Mouse (Mus musculus) kidney, adult 8-10 months (tissue): ENCODE measurements around the gene Malsu1.

Source experiments
- DNase-seq, 2 experiments: peaks; one replicate each; pipeline ENCODE4 v3.0.0; 2022

Gene Malsu1

DNA sequence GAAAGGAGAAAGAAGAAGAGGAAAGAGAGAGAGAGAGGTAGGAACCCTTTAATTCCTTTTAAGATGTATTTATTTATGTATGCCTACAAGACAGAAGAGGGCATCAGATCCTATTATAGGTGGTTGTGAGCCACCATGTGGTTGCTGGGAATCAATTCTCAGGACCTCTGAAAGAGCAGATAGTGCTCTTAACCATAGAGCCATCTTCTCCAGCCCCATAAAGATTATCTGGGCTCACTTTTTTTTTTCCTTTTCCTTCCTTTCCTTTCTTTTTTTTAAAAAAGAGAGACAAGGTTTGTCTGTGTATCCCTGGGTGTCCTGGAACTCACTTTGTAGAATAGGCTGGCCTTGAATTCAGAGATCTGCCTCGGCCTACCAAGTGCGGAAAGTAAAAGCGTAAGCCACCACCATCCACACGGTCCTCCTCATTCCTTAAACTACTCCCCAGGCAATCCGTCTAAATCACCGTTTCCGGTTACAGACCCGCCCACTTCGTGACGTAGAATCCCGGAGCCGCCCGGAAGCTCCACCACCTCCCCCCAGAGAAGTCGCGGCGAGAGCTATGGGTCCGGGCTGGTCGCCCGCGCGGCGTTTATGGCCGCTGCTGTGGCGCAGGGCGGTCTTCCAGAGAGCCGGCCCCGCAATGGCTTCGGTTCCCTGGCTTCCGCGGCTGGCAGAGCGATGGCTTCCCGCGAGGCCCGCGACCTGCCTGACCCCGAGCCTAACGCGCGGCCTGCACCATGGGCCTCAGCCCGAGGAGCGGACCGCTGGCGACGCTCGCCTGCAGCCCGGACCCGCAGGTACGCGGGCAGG, at the start of gene Malsu1:
Gene Malsu1 (plus strand): TSS at position 492 of the 813 bp plus-strand sequence.
- DNase-seq = peak; percentile 93 to 97

DNA sequence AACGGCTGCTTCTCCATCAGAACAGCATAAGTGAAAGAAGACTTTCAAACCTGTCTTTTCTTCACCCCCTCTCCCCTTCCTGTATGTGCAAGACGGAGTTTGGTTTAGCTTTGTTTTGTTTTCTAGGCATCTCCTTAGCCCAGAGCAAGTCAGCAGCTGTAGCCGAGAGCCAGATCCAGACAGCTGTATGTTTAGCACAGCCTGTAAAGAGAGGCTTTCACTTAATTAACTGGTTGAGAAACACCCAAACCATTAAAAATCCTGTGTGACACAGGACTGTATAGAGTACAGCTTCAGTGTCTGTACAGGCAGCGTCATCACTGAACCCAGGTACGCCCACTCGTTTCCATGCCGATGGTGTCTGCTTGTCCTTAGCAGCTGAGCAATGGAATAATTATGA, 48.3 kb upstream of the Malsu1 start:
- no peak for DNase-seq

DNA sequence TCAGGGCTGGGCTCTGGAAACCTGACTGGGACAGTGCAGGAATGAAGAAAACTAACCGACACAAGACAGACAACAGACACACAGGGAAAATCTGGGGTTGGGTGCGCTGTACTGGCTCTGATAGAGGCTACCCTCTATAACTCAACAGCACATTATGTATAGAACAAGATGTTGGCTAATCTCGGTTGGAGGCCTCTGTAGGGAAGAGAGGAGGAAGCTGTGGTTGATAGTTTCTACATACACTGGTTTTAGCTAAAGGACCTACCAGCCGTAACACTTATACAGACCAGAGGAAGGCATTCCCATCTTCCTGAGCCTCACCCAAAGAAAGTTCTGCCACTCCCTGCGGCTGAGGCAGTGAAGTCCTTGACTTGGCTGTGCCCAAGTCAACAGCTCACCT, 47.1 kb upstream of the Malsu1 start:
- no peak for DNase-seq

DNA sequence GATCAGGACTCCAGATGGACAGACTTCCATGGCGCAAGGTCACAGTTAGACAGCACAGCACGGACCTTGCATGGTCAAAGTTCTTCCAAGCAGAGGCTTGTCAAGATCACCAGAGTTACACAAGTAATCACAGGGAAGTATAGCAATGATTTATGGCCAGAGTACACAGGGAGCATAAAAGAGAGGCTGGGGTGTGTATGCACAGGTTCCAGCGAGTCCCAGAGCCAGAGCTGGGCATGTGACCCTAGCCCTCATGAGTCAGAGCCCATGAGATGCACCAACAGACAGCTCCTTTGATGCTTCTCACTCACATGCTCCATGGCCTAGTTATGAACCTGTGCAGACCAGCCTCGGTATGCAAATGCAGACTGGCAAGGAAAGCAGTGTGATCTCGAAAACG, 45.6 kb upstream of the Malsu1 start:
- no peak for DNase-seq

DNA sequence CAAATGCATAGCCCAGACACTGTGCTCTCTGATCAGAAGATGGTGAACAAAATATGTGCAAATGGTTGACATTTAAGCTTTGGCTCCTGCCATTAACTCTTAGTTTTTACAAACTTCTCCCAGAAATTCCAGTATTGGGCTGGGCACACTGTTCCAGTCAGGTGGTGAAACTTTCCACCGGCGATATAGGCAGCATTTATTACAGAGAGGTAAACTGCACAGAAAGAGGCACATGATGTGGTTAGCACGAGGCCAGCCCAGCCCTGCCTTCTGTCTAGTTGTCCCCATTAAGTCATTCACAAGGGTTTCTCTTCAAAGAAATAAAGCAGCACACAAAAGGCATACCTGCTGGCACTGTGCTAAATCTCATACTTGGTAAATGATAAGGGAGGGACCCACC, 44.9 kb upstream of the Malsu1 start:
- no peak for DNase-seq

DNA sequence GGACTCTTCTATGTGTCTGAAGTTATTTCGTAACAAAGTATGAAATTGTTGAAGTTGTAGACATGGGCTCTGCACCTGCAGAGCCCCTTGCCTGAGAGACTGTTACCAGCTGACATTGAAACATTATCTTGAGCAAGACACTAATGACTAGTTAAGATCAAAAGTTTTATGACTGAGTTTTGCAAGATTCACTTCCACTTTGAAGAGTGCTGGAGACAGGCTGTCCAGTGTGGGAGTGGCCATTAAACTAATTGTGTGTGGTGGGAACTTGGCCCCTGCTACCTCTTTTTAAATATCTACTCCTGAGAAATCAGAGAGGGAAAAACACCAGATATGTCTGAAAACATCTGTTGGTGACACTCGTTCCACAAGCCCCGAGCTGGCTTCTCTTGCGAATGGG, 42.4 kb upstream of the Malsu1 start:
- no peak for DNase-seq

DNA sequence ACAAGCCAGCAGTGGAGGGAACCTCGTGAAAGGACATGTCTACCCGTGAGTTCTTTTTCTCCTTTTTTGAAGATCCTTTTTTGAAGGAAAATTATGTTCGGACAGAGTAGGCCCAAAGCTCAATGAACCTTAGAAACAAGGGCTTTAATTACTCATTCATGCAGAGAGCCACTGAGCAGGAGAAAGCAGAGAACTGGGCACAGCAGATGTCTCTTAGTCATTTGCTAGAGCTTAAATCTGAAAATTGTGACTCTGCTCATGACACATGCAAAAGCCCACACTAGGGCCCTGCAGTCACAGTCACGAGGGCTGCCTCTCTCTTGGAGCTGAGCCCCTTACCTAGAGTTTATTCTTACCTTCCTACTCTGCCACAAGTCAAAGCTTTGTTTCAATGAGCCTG, 40.8 kb upstream of the Malsu1 start:
- no peak for DNase-seq

DNA sequence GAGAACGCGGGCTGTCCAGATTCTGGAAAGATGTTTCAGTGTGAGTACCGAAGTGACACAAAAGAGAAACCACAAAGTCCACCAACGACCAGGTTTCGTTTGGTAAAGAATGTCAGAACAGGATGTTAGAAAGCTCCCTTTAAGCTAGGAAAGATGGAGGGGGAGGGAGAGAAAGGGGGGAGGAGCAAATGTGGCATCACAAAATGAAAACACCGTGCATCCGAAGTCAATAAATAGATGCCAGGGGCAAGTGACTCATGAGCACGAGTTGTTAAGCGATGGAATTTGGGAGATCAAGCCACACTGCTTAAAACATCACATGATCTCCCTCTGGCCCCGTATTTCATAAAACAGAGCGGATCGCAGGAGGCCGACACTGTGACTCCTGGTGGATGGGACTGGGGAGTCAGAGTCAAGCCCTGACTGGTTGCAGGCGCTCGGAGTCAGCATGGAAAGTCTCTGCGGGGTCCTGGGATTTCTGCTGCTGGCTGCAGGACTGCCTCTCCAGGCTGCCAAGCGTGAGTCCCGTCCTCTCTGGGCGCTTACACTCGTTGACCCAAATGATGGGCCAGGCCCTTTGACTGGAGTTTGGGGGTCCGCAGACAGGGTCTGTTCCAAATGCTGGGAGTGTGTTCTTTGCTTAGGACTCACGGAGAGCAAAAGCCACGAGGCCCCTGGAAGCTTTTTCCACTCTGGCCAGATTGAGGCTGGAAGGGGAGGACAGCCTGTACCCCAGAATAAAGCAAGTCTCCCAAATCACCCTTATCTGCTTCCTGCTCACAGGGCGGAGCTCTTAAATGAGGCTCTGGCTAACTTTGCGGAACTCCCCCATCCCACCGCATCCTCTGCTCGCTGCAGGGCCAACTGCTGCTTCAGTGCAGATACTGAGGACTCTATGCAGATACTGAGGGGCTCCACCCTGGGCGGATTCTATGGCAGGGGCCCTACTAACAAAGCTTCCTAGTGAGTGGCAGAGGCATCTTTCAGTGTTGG, 37.0 kb upstream of the Malsu1 start, which contains the start of gene Gpnmb:
Gene Gpnmb (plus strand): TSS at position 272 of the 993 bp plus-strand sequence.
- DNase-seq = no peak

DNA sequence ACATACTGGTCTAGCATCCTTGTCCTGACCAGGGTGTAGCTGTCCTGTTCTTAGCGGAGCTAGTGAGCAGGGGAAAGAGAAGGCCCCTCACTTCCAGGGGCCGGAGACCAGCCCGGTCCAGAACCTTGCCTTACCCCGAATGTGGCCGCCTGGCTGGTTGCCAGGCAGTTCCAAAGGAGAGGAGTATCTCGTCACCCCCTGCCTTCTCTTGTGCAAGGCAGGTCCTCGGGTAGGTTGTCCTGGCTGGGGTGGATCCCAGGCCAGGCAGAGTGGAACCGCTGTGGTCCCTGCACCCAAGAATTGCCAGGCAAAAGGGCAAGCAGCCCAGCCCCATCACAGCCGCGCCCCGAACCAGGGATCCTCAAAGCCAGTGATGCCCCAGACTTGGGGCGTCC, 36.3 kb upstream of the Malsu1 start:
- no peak for DNase-seq

DNA sequence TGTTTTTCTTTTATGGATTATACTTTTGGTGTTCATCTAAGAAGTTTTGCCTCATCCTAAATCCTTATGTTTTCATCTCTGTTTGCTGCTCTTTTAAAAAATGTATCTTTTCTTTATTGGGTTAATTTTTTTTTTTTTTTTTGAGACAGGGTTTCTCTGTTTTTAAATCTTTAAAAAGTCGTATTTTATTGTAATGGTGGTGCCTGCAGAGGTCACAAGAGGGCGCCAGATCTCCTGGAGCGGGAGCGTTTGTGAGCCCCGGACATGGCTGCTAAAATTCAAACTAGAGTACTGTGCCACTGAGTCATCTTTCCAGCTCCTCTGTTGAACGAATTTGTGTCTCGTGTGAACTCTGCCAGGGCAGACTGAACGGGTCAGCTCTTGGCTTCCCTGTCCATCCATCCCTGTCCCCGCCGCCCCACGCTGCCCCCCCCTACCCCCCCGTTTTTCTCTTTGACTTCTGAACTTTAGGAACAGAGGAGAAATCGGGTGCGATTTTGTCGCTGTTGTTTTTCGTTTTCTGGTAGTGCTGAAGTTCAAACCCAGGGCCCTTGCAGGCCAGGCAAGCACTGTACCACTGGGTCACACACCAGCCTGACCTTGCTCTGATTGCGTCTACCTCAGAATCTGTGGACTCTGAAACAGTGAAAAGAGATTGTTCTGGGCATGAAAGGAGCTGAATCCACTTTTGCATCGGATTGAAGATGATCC, 34.0 kb upstream of the Malsu1 start:
- peak; percentile 22 to 52 for DNase-seq

DNA sequence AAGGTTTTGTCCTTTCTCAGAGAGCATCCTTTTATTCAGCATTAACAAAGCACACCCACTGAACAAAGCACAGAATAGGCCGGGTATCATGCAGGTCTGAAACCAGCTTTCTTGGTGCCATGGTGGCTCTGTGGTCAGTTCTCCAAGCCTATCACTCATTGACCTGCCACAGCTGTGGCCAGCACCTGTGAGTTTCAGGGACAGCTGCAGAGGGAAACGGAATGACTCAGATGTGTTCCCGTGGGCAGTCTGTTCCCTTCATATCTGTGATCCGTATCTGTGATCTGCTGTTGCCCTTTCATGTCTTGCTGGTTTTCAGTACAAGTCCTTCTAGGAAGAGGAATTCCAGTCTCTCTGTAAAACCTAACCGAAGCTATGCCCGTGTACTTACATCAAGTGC, 27.1 kb upstream of the Malsu1 start:
- no peak for DNase-seq

DNA sequence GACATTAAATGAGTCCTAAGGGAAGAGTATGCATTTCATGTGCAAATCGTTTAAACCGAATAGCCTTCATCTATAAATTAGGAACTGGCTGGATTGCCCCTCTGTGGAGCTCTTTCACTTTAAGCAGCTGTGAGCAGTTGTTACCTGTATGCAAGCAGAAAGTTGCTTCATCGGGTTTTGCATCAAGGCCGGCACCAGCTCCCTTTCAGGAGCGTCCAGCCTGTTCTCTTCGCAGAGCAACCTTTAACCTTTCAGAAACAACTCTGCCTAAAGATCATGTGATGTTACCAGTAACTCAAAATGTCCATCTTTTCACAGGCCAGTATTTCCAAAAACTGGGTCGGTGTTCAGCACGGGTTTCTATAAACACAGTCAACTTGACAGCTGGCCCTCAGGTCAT, 26.6 kb upstream of the Malsu1 start:
- no peak for DNase-seq

DNA sequence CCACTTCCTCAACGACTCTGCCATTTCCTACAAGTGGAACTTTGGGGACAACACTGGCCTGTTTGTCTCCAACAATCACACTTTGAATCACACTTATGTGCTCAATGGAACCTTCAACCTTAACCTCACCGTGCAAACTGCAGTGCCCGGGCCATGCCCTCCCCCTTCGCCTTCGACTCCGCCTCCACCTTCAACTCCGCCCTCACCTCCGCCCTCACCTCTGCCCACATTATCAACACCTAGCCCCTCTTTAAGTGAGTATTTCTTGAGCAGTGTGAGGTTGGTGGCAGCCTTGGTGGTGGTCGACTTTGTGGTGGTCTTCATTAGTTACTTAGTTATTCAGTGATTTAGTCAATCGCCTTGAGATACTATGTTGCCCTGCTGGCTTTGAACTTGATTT, 25.7 kb upstream of the Malsu1 start:
- DNase-seq = no peak

DNA sequence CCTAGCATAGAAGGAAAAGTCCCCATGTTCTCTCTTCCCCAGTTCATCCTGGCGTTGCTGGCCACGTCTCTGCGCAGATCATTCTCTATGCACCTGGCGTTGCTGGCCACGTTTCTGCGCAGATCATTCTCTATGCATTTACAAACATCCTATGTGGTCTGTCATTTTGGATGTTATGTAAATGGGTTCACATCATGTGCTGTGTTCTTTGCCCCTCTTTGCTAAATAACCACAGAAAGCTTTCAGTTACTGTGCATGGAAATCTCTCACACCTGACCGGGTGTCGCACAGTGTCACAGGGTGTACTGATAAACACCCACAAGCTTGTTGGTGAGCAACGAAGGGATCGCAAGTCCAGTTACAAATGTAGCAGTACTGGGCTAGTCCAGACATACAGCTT, 25.2 kb upstream of the Malsu1 start:
- no peak for DNase-seq

DNA sequence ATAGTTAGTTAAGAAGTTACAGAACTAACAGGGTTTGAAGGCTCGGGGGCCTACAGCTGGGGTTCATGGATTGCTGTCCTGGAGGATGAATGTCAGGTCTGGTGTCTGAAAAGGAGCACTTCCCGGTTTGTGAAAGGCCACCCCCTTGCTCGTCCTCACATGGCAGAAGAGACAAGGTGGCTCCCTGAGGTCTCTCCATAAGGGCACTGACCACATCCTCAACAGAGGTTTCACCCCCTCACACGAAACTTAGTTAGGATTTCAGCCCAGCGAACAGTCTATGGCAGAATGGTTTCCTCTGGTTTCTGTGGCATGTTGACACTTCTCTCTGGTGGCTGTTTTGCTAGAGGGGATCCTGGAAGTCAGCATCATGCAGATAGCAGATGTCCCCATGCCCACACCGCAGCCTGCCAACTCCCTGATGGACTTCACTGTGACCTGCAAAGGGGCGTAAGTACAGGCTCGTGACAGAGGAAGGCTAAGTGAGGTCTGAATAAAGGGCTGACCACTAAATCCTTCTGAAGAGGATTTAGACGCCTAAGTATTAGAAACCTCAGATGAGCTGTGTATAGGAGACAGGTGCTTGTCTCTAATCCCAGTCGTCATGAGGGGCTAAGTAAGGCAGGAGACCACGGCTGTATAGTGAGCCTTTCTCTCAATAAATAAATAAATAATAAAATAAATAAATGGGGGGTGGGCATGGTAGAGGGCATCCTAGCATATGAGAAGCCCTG, 22.8 kb upstream of the Malsu1 start:
- no peak for DNase-seq

DNA sequence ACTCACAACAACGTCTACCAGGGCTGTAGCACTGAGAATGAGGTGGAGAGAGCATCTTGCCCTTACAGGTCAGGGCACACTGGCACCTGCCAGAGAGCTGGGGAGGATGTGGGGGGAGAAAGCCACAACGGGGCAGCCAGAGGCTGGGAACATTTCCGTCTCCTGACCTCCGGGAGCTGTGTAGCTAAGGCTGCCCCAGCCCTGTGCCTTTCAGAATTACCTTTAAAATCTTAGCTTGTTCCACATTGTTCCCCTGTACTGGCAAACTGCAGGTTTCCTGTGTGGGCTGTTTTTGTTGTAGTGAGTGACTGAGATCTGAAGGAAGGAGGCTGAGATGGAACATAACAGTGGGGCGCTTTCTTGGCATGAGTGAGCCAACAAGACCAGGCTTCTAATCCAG, 21.4 kb upstream of the Malsu1 start:
- DNase-seq = no peak

DNA sequence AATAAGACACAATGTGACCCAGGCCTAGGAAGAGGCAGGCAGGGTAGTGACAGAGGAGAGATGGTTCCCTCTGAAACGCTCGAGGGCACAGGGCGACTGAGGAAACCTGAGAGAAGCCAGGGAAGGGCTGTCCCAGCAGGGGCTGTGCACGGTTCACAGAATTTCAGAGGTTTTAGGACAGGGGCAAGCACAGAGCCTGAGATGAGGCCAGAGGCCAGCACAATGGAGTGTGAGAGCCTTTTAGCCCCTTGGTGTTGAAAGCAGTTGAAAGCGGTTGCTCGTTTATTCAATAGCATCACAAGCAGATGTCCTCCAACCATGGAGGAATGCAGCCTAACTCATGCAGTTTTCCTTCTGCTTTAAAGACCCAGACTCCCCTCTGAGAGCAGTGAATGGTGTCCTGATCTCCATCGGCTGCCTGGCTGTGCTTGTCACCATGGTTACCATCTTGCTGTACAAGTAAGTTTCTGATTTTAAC, 18.3 kb upstream of the Malsu1 start:
- no peak for DNase-seq

DNA sequence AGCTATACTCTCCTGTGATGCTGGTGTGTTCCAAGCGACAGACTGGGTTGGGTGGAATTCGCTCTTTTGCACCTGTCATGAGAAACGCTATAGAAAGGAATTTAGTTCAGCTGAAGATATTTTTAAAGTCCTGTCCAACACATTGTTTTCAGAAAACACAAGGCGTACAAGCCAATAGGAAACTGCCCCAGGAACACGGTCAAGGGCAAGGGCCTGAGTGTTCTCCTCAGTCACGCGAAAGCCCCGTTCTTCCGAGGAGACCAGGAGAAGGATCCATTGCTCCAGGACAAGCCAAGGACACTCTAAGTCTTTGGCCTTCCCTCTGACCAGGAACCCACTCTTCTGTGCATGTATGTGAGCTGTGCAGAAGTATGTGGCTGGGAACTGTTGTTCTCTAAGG, 17.6 kb upstream of the Malsu1 start:
- no peak for DNase-seq

DNA sequence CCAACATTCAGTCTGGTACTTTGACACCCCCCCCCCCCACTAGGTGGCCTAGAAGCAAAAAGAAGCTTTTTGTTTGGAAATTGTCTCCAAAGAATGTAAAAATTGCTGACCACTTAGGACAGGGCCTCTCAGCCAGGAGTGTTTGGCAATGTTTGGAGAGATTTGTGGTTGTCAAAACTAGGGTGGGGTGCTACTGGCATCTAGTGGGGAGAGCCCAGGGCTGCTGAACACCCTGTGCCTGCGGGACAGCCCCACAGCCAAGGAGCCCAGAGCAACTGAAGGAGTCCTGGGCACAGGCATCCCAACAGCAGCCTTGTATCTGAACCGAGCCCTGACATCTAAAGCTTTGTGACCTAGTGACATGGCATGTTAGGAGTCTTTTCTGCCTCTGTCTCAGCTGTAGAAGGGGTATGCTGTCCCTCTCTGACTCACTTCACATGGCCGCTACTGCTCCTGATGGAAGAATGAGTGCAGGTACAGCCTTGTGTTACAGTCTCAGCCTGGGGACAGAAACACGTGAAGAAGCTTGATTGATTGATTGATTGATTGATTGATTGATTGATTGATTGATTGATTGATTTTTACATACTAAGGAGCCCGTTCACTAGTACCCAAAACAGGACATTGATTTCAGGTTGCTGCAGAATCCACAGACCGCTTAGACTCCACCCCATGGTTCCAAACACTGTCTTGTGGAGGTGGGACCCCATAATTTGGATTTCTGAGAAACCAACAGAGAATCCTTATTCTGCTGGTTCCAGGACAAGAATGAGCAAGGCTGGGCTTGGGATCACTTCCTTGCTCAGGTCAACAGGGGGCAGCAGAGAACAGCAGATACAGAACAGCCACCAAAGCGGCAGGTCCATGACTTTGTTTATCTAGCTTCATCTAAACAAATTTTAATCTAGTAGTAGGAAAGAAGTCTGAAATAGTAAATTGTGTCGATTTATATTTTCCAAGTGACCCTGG, 16.3 kb upstream of the Malsu1 start:
- peak; percentile 41 to 55 for DNase-seq

DNA sequence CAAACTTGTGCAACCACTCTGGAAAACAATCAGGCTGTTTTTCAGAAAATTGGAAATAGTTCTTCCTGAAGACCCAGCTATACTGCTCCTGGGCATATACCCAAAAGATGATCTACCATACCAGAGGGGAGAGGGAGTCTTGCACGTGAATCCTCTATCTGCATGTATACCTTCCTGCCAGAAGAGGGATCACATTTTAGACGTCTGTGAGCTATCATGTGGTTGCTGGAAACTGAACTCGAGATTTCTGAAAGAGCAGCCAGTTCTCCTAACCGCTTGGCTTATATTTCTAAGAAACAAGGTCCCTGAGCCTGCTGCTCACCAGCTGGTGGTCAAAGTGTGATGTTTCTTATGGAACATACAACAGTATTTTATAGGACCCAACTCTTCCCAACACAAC, 5.2 kb upstream of the Malsu1 start:
- DNase-seq = no peak

DNA sequence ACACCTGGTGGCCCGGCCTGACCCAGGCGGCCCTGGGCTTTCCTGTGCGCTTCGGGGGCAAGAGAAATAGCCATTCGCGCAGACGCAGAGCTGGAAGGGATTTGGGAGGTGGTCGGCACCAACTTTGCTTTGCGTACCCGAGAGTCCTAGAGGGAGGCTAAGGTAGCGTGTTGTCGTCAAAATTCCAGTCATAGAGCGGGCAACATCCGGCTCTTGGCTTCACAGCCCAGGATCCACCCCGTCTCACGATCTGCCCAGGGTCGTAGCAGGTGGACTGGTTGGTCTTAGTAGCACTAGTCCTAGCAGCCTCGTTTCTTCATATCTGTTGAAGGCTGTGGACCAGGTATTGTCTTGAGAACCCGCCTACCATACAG, 509 bp downstream of the Malsu1 start:
- DNase-seq = no peak
